Mouse (Mus musculus) stomach, postnatal 0 days (tissue): Measurements from ENCODE around the gene Rasgef1b. TPM values are rescaled to one million over a fixed set of nuclear protein-coding genes. Genes with fewer than 3 reads are reported as not detected.
A peak's percentile ranks its signal among the peaks of the same experiment; 100 is the strongest.

ENCODE experiments used
- ATAC-seq: fragments of 200-750 bp; cut with Nextera tagmentation; 2 replicates; pipeline ENCODE4 v1.8.0; 2017; ENCODE audit not compliant: low FRiP score, low TSS enrichment
- DNase-seq: peaks from one replicate; pipeline ENCODE4 v3.0.0-alpha.2; 2016; ENCODE audit warnings: low spot score
- H3K27ac ChIP-seq: fragments of 300-500 bp; sonication (generic); replicated peaks from 2 replicates; pipeline ENCODE4 v1.5.1; 2014; ENCODE audit warnings: mild to moderate bottlenecking, control low read depth
- H3K27me3 ChIP-seq: fragments of 300-500 bp; sonication (generic); 2 replicates; pipeline ENCODE4 v1.6.1; 2014; ENCODE audit warnings: low read length; ENCODE audit not compliant: control insufficient read depth, insufficient read depth
- H3K36me3 ChIP-seq: fragments of 300-500 bp; sonication (generic); 2 replicates; pipeline ENCODE4 v1.6.1; 2014; ENCODE audit warnings: low read length, mixed read lengths; ENCODE audit not compliant: control insufficient read depth, insufficient read depth
- H3K4me1 ChIP-seq: fragments of 300-500 bp; sonication (generic); replicated peaks from 2 replicates; pipeline ENCODE4 v1.6.1; 2014; ENCODE audit warnings: antibody characterized with exemption; ENCODE audit not compliant: control insufficient read depth, insufficient read depth
- H3K4me2 ChIP-seq: fragments of 300-500 bp; sonication (generic); replicated peaks from 2 replicates; pipeline ENCODE4 v1.6.1; 2014; ENCODE audit warnings: low read depth, mild to moderate bottlenecking, control low read depth, moderate library complexity
- H3K4me3 ChIP-seq: fragments of 300-500 bp; sonication (generic); 2 replicates; pipeline ENCODE4 v1.5.1; 2014; ENCODE audit warnings: low read depth, low read length, control low read depth
- H3K9ac ChIP-seq: fragments of 300-500 bp; sonication (generic); 2 replicates; pipeline ENCODE4 v1.6.1; 2014; ENCODE audit warnings: mild to moderate bottlenecking, low read length, control low read depth, mixed read lengths
- H3K9me3 ChIP-seq: fragments of 300-500 bp; sonication (generic); 2 replicates; pipeline ENCODE4 v1.6.1; 2016; ENCODE audit warnings: low read length; ENCODE audit not compliant: control insufficient read depth
- CTCF ChIP-seq: IDR thresholded peaks from 2 replicates; pipeline ENCODE4 v1.5.1; 2016; ENCODE audit warnings: antibody characterized with exemption, low read depth, mild to moderate bottlenecking, moderate library complexity
- EP300 ChIP-seq: optimal IDR thresholded peaks from 2 replicates; pipeline ENCODE3; 2016; ENCODE audit warnings: antibody characterized with exemption
- WGBS: fragments of 180-500 bp; shearing (Covaris S2); extraction: QIAGEN DNeasy Blood & Tissue Kit; methylation state at CpG from one replicate; pipeline ENCODE4 v1.1.7; 2014; 5-methylcytosine and 5-hydroxymethylcytosine counted together
- polyA plus RNA-seq: library from polyadenylated mRNA; unstranded; fragments of >200 nt; fragmentation: Nextera tagmentation; extraction: Ambion mirVana; gene quantifications from 2 replicates; pipeline ENCODE4 v1.2.1, GENCODE M21; 2015

The Rasgef1b gene
- polyA plus RNA-seq, 1 experiment from 2014 or later: 37.4 TPM

- no peaks in the 10 kb centered on the region for H3K4me1 ChIP-seq
- no peak overlapping the region for H3K4me3 ChIP-seq
- H3K27ac ChIP-seq: no peak overlapping the region
- H3K27me3 ChIP-seq: no peaks in the 10 kb centered on the region
- no peaks in the 10 kb centered on the region for H3K36me3 ChIP-seq
- 82% methylated on average over 11 of the region's 11 CpGs for WGBS
- DNase-seq: no peak
- no peak for ATAC-seq
- TF ChIP-seq EP300 (no peak), CTCF (no peak)
- H3K4me2 ChIP-seq: no peak overlapping the region
- no peaks in the 10 kb centered on the region for H3K9me3 ChIP-seq
- H3K9ac ChIP-seq: no peak overlapping the region
Observed at GRCm38 (mm10) chr5:99378437-99379226, 350.2 kb downstream of the Rasgef1b start.

- Histone ChIP-seq H3K9me3 (no peaks in the 10 kb centered on the region), H3K27ac (no peak overlapping the region), H3K9ac (no peak overlapping the region), H3K4me3 (no peak overlapping the region), H3K36me3 (no peaks in the 10 kb centered on the region), H3K4me1 (no peaks in the 10 kb centered on the region), H3K27me3 (no peaks in the 10 kb centered on the region), H3K4me2 (no peak overlapping the region)
- no peak for ATAC-seq
- no peak for TF ChIP-seq CTCF
- TF ChIP-seq EP300: no peak
- DNase-seq: peak; percentile 33
- WGBS: 45% methylated on average over 7 of the region's 7 CpGs
Observed at GRCm38 (mm10) chr5:99375725-99376124, 353.1 kb downstream of the Rasgef1b start.

GRCm38 (mm10) chr5:99374460-99374859 is 354.4 kb downstream of the Rasgef1b start:
- 97% methylated on average over 6 of the region's 6 CpGs for WGBS
- no peaks in the 10 kb centered on the region for H3K36me3 ChIP-seq

GRCm38 (mm10) chr5:99373570-99374151 is 355.2 kb downstream of the Rasgef1b start:
- 45% methylated on average over 8 of the region's 8 CpGs for WGBS

More at GRCm38 (mm10) chr5:99374460-99374859, 354.4 kb downstream of the Rasgef1b start:
- no peak for ATAC-seq
- no peak for DNase-seq
- H3K27ac ChIP-seq: no peak overlapping the region
- H3K27me3 ChIP-seq: no peaks in the 10 kb centered on the region
- H3K9me3 ChIP-seq: no peaks in the 10 kb centered on the region
- H3K4me2 ChIP-seq: no peak overlapping the region
- H3K4me1 ChIP-seq: no peaks in the 10 kb centered on the region
- no peak for TF ChIP-seq EP300
- TF ChIP-seq CTCF: no peak
- no peak overlapping the region for H3K9ac ChIP-seq
- H3K4me3 ChIP-seq: no peak overlapping the region

GRCm38 (mm10) chr5:99370636-99371035 is 358.2 kb downstream of the Rasgef1b start:
- no peak overlapping the region for H3K27ac ChIP-seq
- 39% methylated on average over 5 of the region's 5 CpGs for WGBS
- ATAC-seq (no peak), DNase-seq (no peak)
- no peak overlapping the region for H3K4me2 ChIP-seq
- H3K4me3 ChIP-seq: no peak overlapping the region
- TF ChIP-seq CTCF: no peak
- TF ChIP-seq EP300: no peak
- no peak overlapping the region for H3K9ac ChIP-seq
- no peaks in the 10 kb centered on the region for H3K4me1 ChIP-seq
- no peaks in the 10 kb centered on the region for H3K27me3 ChIP-seq
- H3K9me3 ChIP-seq: no peaks in the 10 kb centered on the region
- H3K36me3 ChIP-seq: no peaks in the 10 kb centered on the region

More at GRCm38 (mm10) chr5:99373570-99374151, 355.2 kb downstream of the Rasgef1b start:
- no peaks in the 10 kb centered on the region for H3K36me3 ChIP-seq
- H3K9ac ChIP-seq: no peak overlapping the region
- DNase-seq (no peak), ATAC-seq (no peak)
- H3K27ac ChIP-seq: no peak overlapping the region
- no peaks in the 10 kb centered on the region for H3K4me1 ChIP-seq
- no peaks in the 10 kb centered on the region for H3K9me3 ChIP-seq
- H3K4me3 ChIP-seq: no peak overlapping the region
- H3K27me3 ChIP-seq: no peaks in the 10 kb centered on the region
- TF ChIP-seq EP300 (no peak), CTCF (no peak)
- no peak overlapping the region for H3K4me2 ChIP-seq

- TF ChIP-seq CTCF (no peak), EP300 (no peak)
- Histone ChIP-seq H3K9ac (no peak overlapping the region), H3K4me3 (no peak overlapping the region), H3K27me3 (no peaks in the 10 kb centered on the region), H3K36me3 (no peaks in the 10 kb centered on the region), H3K9me3 (no peaks in the 10 kb centered on the region), H3K4me2 (no peak overlapping the region), H3K27ac (no peak overlapping the region), H3K4me1 (no peaks in the 10 kb centered on the region)
- ATAC-seq (no peak), DNase-seq (no peak)
- 82% methylated on average over 6 of the region's 6 CpGs for WGBS
Observed at GRCm38 (mm10) chr5:99369256-99369655, 359.6 kb downstream of the Rasgef1b start.
